Mouse (Mus musculus): ENCODE measurements at regions not wholly inside any gene's neighbourhood (a gene's known extent, or its start where the extent isn't known, plus 50 kb on each side); places are given as distances from the start of the nearest gene placed in this dataset.

- peak; percentile 19 for DNase-seq (ENCODE audit: low read depth, low spot score)
Measured at GRCm38 (mm10) chr13:107700268-107701139, 343.7 kb upstream of the Smim15 start.

GRCm38 (mm10) chr13:107699251-107699650 lies 345.0 kb upstream of the Smim15 start:
- DNase-seq (ENCODE audit: low read depth, low spot score), result no peak

GRCm38 (mm10) chr13:107698345-107698744 lies 345.9 kb upstream of the Smim15 start:
- no peak for DNase-seq (ENCODE audit: low read depth, low spot score)

- no peak for DNase-seq (ENCODE audit: low read depth, low spot score)
Measured at GRCm38 (mm10) chr13:107692123-107692830, 352.0 kb upstream of the Smim15 start.

GRCm38 (mm10) chr13:107688972-107689371 lies 355.3 kb upstream of the Smim15 start:
- no peak for DNase-seq (ENCODE audit: low read depth, low spot score)

GRCm38 (mm10) chr13:107685231-107685630 lies 359.0 kb upstream of the Smim15 start:
- DNase-seq (ENCODE audit: low read depth, low spot score), result no peak

GRCm38 (mm10) chr13:107683909-107684308 lies 360.3 kb upstream of the Smim15 start:
- DNase-seq (ENCODE audit: low read depth, low spot score), result no peak

- DNase-seq (ENCODE audit: low read depth, low spot score), result no peak
Measured at GRCm38 (mm10) chr13:107681719-107682118, 362.5 kb upstream of the Smim15 start.

GRCm38 (mm10) chr13:107678860-107679259 lies 365.4 kb upstream of the Smim15 start:
- peak; percentile 65 for DNase-seq (ENCODE audit: low read depth, low spot score)

- no peak for DNase-seq (ENCODE audit: low read depth, low spot score)
Measured at GRCm38 (mm10) chr13:107677091-107677470, 367.2 kb upstream of the Smim15 start.

- DNase-seq (ENCODE audit: low read depth, low spot score), result peak; percentile 42
Measured at GRCm38 (mm10) chr13:107676310-107677090, 367.7 kb upstream of the Smim15 start.

- DNase-seq (ENCODE audit: low read depth, low spot score), result no peak
Measured at GRCm38 (mm10) chr13:107672166-107672565, 372.1 kb upstream of the Smim15 start.

- DNase-seq (ENCODE audit: low read depth, low spot score), result no peak
Measured at GRCm38 (mm10) chr13:107668509-107668908, 375.7 kb upstream of the Smim15 start.

- DNase-seq (ENCODE audit: low read depth, low spot score), result no peak
Measured at GRCm38 (mm10) chr13:107665775-107666174, 378.5 kb upstream of the Smim15 start.

GRCm38 (mm10) chr13:107664197-107664596 lies 380.0 kb upstream of the Smim15 start:
- DNase-seq (ENCODE audit: low read depth, low spot score), result no peak

- DNase-seq (ENCODE audit: low read depth, low spot score), result no peak
Measured at GRCm38 (mm10) chr13:107663745-107664144, 380.5 kb upstream of the Smim15 start.

GRCm38 (mm10) chr13:107661414-107661813 lies 382.8 kb upstream of the Smim15 start:
- no peak for DNase-seq (ENCODE audit: low read depth, low spot score)

GRCm38 (mm10) chr13:107645865-107646645 lies 398.2 kb upstream of the Smim15 start:
- peak; percentile 35 for DNase-seq (ENCODE audit: low read depth, low spot score)

GRCm38 (mm10) chr13:107645121-107645864 lies 399.0 kb upstream of the Smim15 start:
- DNase-seq (ENCODE audit: low read depth, low spot score), result no peak

GRCm38 (mm10) chr13:107644705-107645104 lies 399.5 kb upstream of the Smim15 start:
- no peak for DNase-seq (ENCODE audit: low read depth, low spot score)

Data from forelimb bud, embryonic 11.5 days (tissue).